Mouse (Mus musculus): ENCODE measurements around the gene Olfr1033. TPM values are rescaled to one million over a fixed set of nuclear protein-coding genes. Genes with fewer than 3 reads are reported as not detected.
"Not testable (repeated sequence)": the region's sequence is repeated elsewhere in the genome, so short reads cannot be mapped to it uniquely, and the experiment has no call there.

Olfr1033 gene
- polyA plus RNA-seq (2012; rRNA removed) = 0.39 and 0.56 TPM in 2 replicates

- DNase-seq = not testable (repeated sequence)
- under 1% methylated on average over 11 of the region's 11 CpGs for WGBS
- peak within 1 kb of the TSS; percentile 26 for H3K4me3 ChIP-seq (ENCODE audit: control insufficient read depth, insufficient read depth, low read length)
Observed at GRCm38 (mm10) chr2:86020406-86020805, at the start of gene Olfr1033. Gene Olfr1033, plus strand, starts transcription at chr2:86020633.

GRCm38 (mm10) chr2:85973595-85973994, 46.8 kb upstream of the Olfr1033 start, which contains the start of gene Olfr1029:
Gene Olfr1029, plus strand, starts transcription at chr2:85973895.
- H3K4me1 ChIP-seq (replicated peaks; ENCODE audit: control insufficient read depth, insufficient read depth, low read length) = no peaks in the 10 kb centered on the region
- no peak within 1 kb of the TSS for H3K27ac ChIP-seq (ENCODE audit: control insufficient read depth, insufficient read depth, low read length)
- no peak within 1 kb of the TSS for H3K4me3 ChIP-seq (ENCODE audit: control insufficient read depth, insufficient read depth, low read length)
- TF ChIP-seq POLR2A (IDR thresholded peaks at IDR 0.05; ENCODE audit: control insufficient read depth, extremely low read depth, insufficient read depth, low read length, poor library complexity) (no peak), CTCF (IDR thresholded peaks at IDR 0.05; ENCODE audit: borderline replicate concordance, control insufficient read depth, extremely low read depth, insufficient read depth, low read length, poor library complexity) (no peak)
- no peak for DNase-seq
- no peaks in the 10 kb centered on the region for H3K27me3 ChIP-seq (ENCODE audit: control insufficient read depth, insufficient read depth, low read length)
- 93% methylated on average over 2 of the region's 2 CpGs for WGBS
- no peaks in the 10 kb centered on the region for H3K36me3 ChIP-seq (ENCODE audit: control insufficient read depth, insufficient read depth, low read length)

More at GRCm38 (mm10) chr2:86020406-86020805, at the start of gene Olfr1033:
- H3K36me3 ChIP-seq (ENCODE audit: control insufficient read depth, insufficient read depth, low read length); H3K27me3 ChIP-seq (ENCODE audit: control insufficient read depth, insufficient read depth, low read length); H3K4me1 ChIP-seq (replicated peaks; ENCODE audit: control insufficient read depth, insufficient read depth, low read length): not testable (repeated sequence)
- peak within 1 kb of the TSS; percentile 34; the same call in 1 of the 2 replicates for H3K27ac ChIP-seq (ENCODE audit: control insufficient read depth, insufficient read depth, low read length)

DNA sequence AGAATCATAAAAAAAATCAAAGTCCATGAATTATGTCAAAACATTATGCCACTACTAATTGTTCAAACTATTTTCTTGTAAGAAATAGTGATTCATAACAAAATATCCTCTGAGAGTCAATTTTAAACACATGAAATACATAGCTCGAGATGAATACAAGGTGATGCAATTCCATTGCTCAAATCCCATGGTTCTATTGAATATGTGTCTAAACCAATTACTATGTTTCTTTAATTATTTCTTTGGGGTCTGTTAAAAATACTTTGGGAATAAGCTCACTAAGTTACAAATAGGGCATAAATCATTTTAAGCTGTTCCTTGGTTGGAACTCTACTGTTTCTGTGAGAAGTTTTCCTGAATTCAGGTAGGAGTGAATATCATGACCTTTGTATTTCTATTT, 41.5 kb upstream of the Olfr1033 start, which contains the start of gene Olfr1030:
Gene Olfr1030, plus strand, starts transcription at position 301 of the 400 bp plus-strand sequence.
- no peaks in the 10 kb centered on the region for H3K27me3 ChIP-seq (ENCODE audit: control insufficient read depth, insufficient read depth, low read length)
- TF ChIP-seq CTCF (IDR thresholded peaks at IDR 0.05; ENCODE audit: borderline replicate concordance, control insufficient read depth, extremely low read depth, insufficient read depth, low read length, poor library complexity) (no peak), POLR2A (IDR thresholded peaks at IDR 0.05; ENCODE audit: control insufficient read depth, extremely low read depth, insufficient read depth, low read length, poor library complexity) (no peak)
- no peaks in the 10 kb centered on the region for H3K4me1 ChIP-seq (replicated peaks; ENCODE audit: control insufficient read depth, insufficient read depth, low read length)
- WGBS = 69% methylated on average over 1 of the region's 1 CpGs
- no peak for DNase-seq
- no peak within 1 kb of the TSS for H3K27ac ChIP-seq (ENCODE audit: control insufficient read depth, insufficient read depth, low read length)
- no peak within 1 kb of the TSS for H3K4me3 ChIP-seq (ENCODE audit: control insufficient read depth, insufficient read depth, low read length)
- H3K36me3 ChIP-seq (ENCODE audit: control insufficient read depth, insufficient read depth, low read length) = no peaks in the 10 kb centered on the region

GRCm38 (mm10) chr2:85990004-85990403, 30.4 kb upstream of the Olfr1033 start, which contains the start of gene Olfr1031:
Gene Olfr1031, plus strand, starts transcription at chr2:85990304.
- DNase-seq = no peak
- H3K36me3 ChIP-seq (ENCODE audit: control insufficient read depth, insufficient read depth, low read length) = no peaks in the 10 kb centered on the region
- H3K27ac ChIP-seq (ENCODE audit: control insufficient read depth, insufficient read depth, low read length) = no peak within 1 kb of the TSS
- no peaks in the 10 kb centered on the region for H3K27me3 ChIP-seq (ENCODE audit: control insufficient read depth, insufficient read depth, low read length)
- TF ChIP-seq CTCF (IDR thresholded peaks at IDR 0.05; ENCODE audit: borderline replicate concordance, control insufficient read depth, extremely low read depth, insufficient read depth, low read length, poor library complexity) (no peak), POLR2A (IDR thresholded peaks at IDR 0.05; ENCODE audit: control insufficient read depth, extremely low read depth, insufficient read depth, low read length, poor library complexity) (no peak)
- whole genome bisulfite sequencing = 55% methylated on average over 3 of the region's 3 CpGs
- no peak within 1 kb of the TSS for H3K4me3 ChIP-seq (ENCODE audit: control insufficient read depth, insufficient read depth, low read length)
- H3K4me1 ChIP-seq (replicated peaks; ENCODE audit: control insufficient read depth, insufficient read depth, low read length) = no peaks in the 10 kb centered on the region

DNA sequence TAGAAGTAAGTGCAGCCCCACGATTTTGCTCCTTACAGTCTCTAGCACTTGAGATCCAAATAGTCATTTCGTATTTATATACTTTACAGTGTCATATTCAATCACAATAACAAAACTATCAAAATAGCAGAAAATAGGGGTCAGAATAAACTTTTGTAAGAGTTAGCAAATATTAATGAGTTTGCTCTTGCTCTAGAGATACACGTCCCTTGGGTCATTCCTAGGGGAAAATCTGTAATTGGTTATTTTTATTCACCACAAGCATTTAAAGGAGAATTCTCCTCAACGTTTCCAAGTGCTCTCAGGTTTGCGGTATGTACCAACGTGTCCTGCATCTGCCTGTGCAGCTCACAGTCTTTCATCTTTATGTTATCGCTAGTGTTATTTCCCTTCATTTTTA, 15.2 kb upstream of the Olfr1033 start, which contains the start of gene Olfr1032:
Gene Olfr1032, plus strand, starts transcription at position 301 of the 400 bp plus-strand sequence.
- no peak for DNase-seq
- 90% methylated on average over 7 of the region's 7 CpGs for WGBS
- H3K27me3 ChIP-seq (ENCODE audit: control insufficient read depth, insufficient read depth, low read length) = no peaks in the 10 kb centered on the region
- H3K4me3 ChIP-seq (ENCODE audit: control insufficient read depth, insufficient read depth, low read length) = no peak within 1 kb of the TSS
- H3K36me3 ChIP-seq (ENCODE audit: control insufficient read depth, insufficient read depth, low read length) = no peaks in the 10 kb centered on the region
- TF ChIP-seq POLR2A (IDR thresholded peaks at IDR 0.05; ENCODE audit: control insufficient read depth, extremely low read depth, insufficient read depth, low read length, poor library complexity) (no peak), CTCF (IDR thresholded peaks at IDR 0.05; ENCODE audit: borderline replicate concordance, control insufficient read depth, extremely low read depth, insufficient read depth, low read length, poor library complexity) (no peak)
- H3K4me1 ChIP-seq (replicated peaks; ENCODE audit: control insufficient read depth, insufficient read depth, low read length) = no peaks in the 10 kb centered on the region
- no peak within 1 kb of the TSS for H3K27ac ChIP-seq (ENCODE audit: control insufficient read depth, insufficient read depth, low read length)

DNA sequence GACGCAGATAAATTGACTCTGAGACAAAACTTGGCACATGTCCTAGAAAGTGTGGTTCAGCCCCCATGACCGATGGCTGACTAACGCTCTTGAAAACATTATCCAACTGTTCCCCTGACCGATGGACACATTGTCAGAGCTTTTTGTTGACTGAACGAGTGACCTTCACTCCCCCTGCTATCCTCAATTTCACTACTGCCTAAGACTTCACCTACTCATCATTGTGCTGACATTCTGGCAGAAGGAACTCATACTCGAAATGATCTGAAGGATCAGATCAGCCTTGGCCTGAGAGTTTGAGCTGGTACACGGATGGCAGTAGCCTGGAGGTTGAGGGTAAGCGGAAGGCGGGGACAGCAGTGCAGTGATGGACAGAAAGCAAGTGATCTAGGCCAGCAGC, 1.1 kb downstream of the Olfr1033 start:
- H3K4me3 ChIP-seq (ENCODE audit: control insufficient read depth, insufficient read depth, low read length); H3K36me3 ChIP-seq (ENCODE audit: control insufficient read depth, insufficient read depth, low read length); H3K4me1 ChIP-seq (replicated peaks; ENCODE audit: control insufficient read depth, insufficient read depth, low read length); DNase-seq; H3K27me3 ChIP-seq (ENCODE audit: control insufficient read depth, insufficient read depth, low read length); H3K27ac ChIP-seq (ENCODE audit: control insufficient read depth, insufficient read depth, low read length): not testable (repeated sequence)
- WGBS = 59% methylated on average over 6 of the region's 9 CpGs

DNA sequence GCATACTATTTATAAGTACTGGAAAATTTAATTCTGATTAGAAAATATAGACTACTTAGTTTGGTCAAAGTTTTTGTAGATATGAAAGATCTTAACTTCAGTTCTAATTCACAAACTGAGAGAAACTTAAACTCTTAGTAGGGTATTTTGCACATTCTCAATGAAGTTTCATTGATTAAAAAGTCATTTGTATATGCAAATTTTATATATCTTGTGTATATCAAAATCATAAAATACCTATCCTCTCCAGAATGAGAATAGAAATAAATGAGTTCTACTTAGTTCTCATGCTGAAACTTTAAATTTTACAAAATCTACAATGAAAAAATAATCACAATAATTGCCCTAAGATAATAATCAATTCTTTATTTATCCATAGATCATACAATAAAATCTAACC, 25.1 kb downstream of the Olfr1033 start, which contains the start of gene Olfr1034:
Gene Olfr1034, plus strand, starts transcription at position 301 of the 400 bp plus-strand sequence.
- Histone ChIP-seq H3K36me3 (ENCODE audit: control insufficient read depth, insufficient read depth, low read length) (no peaks in the 10 kb centered on the region), H3K4me3 (ENCODE audit: control insufficient read depth, insufficient read depth, low read length) (no peak within 1 kb of the TSS), H3K4me1 (replicated peaks; ENCODE audit: control insufficient read depth, insufficient read depth, low read length) (no peaks in the 10 kb centered on the region), H3K27me3 (ENCODE audit: control insufficient read depth, insufficient read depth, low read length) (no peaks in the 10 kb centered on the region), H3K27ac (ENCODE audit: control insufficient read depth, insufficient read depth, low read length) (no peak within 1 kb of the TSS)
- no peak for DNase-seq
- TF ChIP-seq CTCF (IDR thresholded peaks at IDR 0.05; ENCODE audit: borderline replicate concordance, control insufficient read depth, extremely low read depth, insufficient read depth, low read length, poor library complexity) (no peak), POLR2A (IDR thresholded peaks at IDR 0.05; ENCODE audit: control insufficient read depth, extremely low read depth, insufficient read depth, low read length, poor library complexity) (no peak)

- not testable (repeated sequence) for H3K27me3 ChIP-seq (ENCODE audit: control insufficient read depth, insufficient read depth, low read length); H3K27ac ChIP-seq (ENCODE audit: control insufficient read depth, insufficient read depth, low read length); H3K4me1 ChIP-seq (replicated peaks; ENCODE audit: control insufficient read depth, insufficient read depth, low read length); DNase-seq; H3K36me3 ChIP-seq (ENCODE audit: control insufficient read depth, insufficient read depth, low read length); H3K4me3 ChIP-seq (ENCODE audit: control insufficient read depth, insufficient read depth, low read length)
Observed at GRCm38 (mm10) chr2:86050777-86051176, 30.3 kb downstream of the Olfr1033 start.

GRCm38 (mm10) chr2:86063766-86064165, 43.3 kb downstream of the Olfr1033 start:
- not testable (repeated sequence) for H3K36me3 ChIP-seq (ENCODE audit: control insufficient read depth, insufficient read depth, low read length); H3K4me3 ChIP-seq (ENCODE audit: control insufficient read depth, insufficient read depth, low read length); H3K27ac ChIP-seq (ENCODE audit: control insufficient read depth, insufficient read depth, low read length); H3K4me1 ChIP-seq (replicated peaks; ENCODE audit: control insufficient read depth, insufficient read depth, low read length); DNase-seq; H3K27me3 ChIP-seq (ENCODE audit: control insufficient read depth, insufficient read depth, low read length)
- WGBS = 98% methylated on average over 2 of the region's 2 CpGs

All from thymus, adult 2 months (tissue).